Mouse (Mus musculus): ENCODE measurements around the gene Atp6v1g3. TPM values are rescaled to one million over a fixed set of nuclear protein-coding genes. Genes with fewer than 3 reads are reported as not detected.

Gene Atp6v1g3
- total and polyA plus RNA-seq, 3 experiments, result not detected

- Histone ChIP-seq H3K9ac (ENCODE audit: control insufficient read depth, low read depth, low read length, poor library complexity, severe bottlenecking) (no peak overlapping the region), H3K27me3 (ENCODE audit: control insufficient read depth in 1 of 2, insufficient read depth in 2 of 2, low read length in 2 of 2) (no peaks in the 10 kb centered on the region; a peak in 1 of 4 replicates)
- TF ChIP-seq POLR2A (IDR thresholded peaks at IDR 0.05; ENCODE audit: control insufficient read depth in 1 of 2, insufficient read depth in 1 of 2, low read depth in 1 of 2, low read length in 2 of 2, poor library complexity in 1 of 2) (no peak), JUND (IDR thresholded peaks at IDR 0.05; ENCODE audit: low read depth, low read length) (no peak), CHD2 (IDR thresholded peaks at IDR 0.05; ENCODE audit: low read length) (no peak), CHD1 (IDR thresholded peaks at IDR 0.05; ENCODE audit: low read depth, low read length) (no peak)
Measured at GRCm38 (mm10) chr1:138289455-138290425, 16.2 kb downstream of the Atp6v1g3 start.

GRCm38 (mm10) chr1:138291463-138291862 is 17.9 kb downstream of the Atp6v1g3 start:
- Histone ChIP-seq H3K9ac (ENCODE audit: control insufficient read depth, low read depth, low read length, poor library complexity, severe bottlenecking) (no peak overlapping the region), H3K4me1 (ENCODE audit: control insufficient read depth in 1 of 2, insufficient read depth in 2 of 2, low read length in 2 of 2) (no peaks in the 10 kb centered on the region), H3K27me3 (ENCODE audit: control insufficient read depth in 1 of 2, insufficient read depth in 2 of 2, low read length in 2 of 2) (no peaks in the 10 kb centered on the region), H3K79me2 (ENCODE audit: control insufficient read depth, insufficient read depth, low read length, poor library complexity) (no peaks in the 10 kb centered on the region), H3K27ac (ENCODE audit: control insufficient read depth, low read depth, low read length) (no peak overlapping the region), H3K4me3 (ENCODE audit: control insufficient read depth in 1 of 2, insufficient read depth in 1 of 2, low read depth in 2 of 2, low read length in 2 of 2) (no peak overlapping the region), H3K9me3 (replicated peaks; ENCODE audit: insufficient read depth, low read length) (no peaks in the 10 kb centered on the region), H3K36me3 (ENCODE audit: control insufficient read depth in 1 of 2, insufficient read depth in 2 of 2, low read length in 2 of 2) (no peaks in the 10 kb centered on the region)
- DNase-seq (ENCODE audit: low read depth, low spot score), result no peak
- TF ChIP-seq JUND (IDR thresholded peaks at IDR 0.05; ENCODE audit: low read depth, low read length) (no peak), SIN3A (IDR thresholded peaks at IDR 0.05; ENCODE audit: low read length) (no peak), ELF1 (IDR thresholded peaks at IDR 0.05; ENCODE audit: low read depth, low read length) (no peak), EP300 (IDR thresholded peaks at IDR 0.05; ENCODE audit: low read depth in 1 of 2, low read length in 2 of 2) (no peak), RAD21 (IDR thresholded peaks at IDR 0.05; ENCODE audit: low read depth, low read length) (no peak), TBP (IDR thresholded peaks at IDR 0.05; ENCODE audit: low read depth, low read length) (no peak), MAZ (IDR thresholded peaks at IDR 0.05; ENCODE audit: low read depth, low read length) (no peak), USF1 (IDR thresholded peaks at IDR 0.05; ENCODE audit: low read depth, low read length) (no peak), MAX (IDR thresholded peaks at IDR 0.05; ENCODE audit: low read length) (no peak), BHLHE40 (IDR thresholded peaks at IDR 0.05; ENCODE audit: borderline replicate concordance, low read depth, low read length) (no peak), ZMIZ1 (IDR thresholded peaks at IDR 0.05; ENCODE audit: low read depth, low read length) (no peak), MAFK (IDR thresholded peaks at IDR 0.05; ENCODE audit: borderline replicate concordance, low read depth, low read length) (no peak), USF2 (IDR thresholded peaks at IDR 0.05; ENCODE audit: borderline replicate concordance in 1 of 2, insufficient read depth in 1 of 2, low read depth in 1 of 2, low read length in 2 of 2) (no peak), CHD2 (IDR thresholded peaks at IDR 0.05; ENCODE audit: low read length) (no peak), CTCF (IDR thresholded peaks at IDR 0.05 in 2 of 3, conservative IDR thresholded peaks at IDR 0.05 in 1 of 3; ENCODE audit: control insufficient read depth in 1 of 3, insufficient read depth in 1 of 3, low read depth in 2 of 3, low read length in 3 of 3, poor library complexity in 1 of 3, severe bottlenecking in 1 of 3) (no peak), ZNF384 (IDR thresholded peaks at IDR 0.05; ENCODE audit: low read depth, low read length) (no peak), NELFE (IDR thresholded peaks at IDR 0.05; ENCODE audit: low read depth, low read length) (no peak), ZKSCAN1 (IDR thresholded peaks at IDR 0.05; ENCODE audit: low read depth, low read length) (no peak), GABPA (IDR thresholded peaks at IDR 0.05; ENCODE audit: low read depth, low read length) (no peak)

More at GRCm38 (mm10) chr1:138289455-138290425, 16.2 kb downstream of the Atp6v1g3 start:
- Histone ChIP-seq H3K27ac (ENCODE audit: control insufficient read depth, low read depth, low read length) (no peak overlapping the region), H3K4me1 (ENCODE audit: control insufficient read depth in 1 of 2, insufficient read depth in 2 of 2, low read length in 2 of 2) (no peaks in the 10 kb centered on the region), H3K4me3 (ENCODE audit: control insufficient read depth in 1 of 2, insufficient read depth in 1 of 2, low read depth in 2 of 2, low read length in 2 of 2) (no peak overlapping the region), H3K9me3 (replicated peaks; ENCODE audit: insufficient read depth, low read length) (no peaks in the 10 kb centered on the region), H3K36me3 (ENCODE audit: control insufficient read depth in 1 of 2, insufficient read depth in 2 of 2, low read length in 2 of 2) (no peaks in the 10 kb centered on the region), H3K79me2 (ENCODE audit: control insufficient read depth, insufficient read depth, low read length, poor library complexity) (no peaks in the 10 kb centered on the region)
- DNase-seq (ENCODE audit: low read depth, low spot score), result peak; percentile 15

Measured in MEL (cell line).